Mouse (Mus musculus): ENCODE results near the gene Por.

The Por gene

DNA sequence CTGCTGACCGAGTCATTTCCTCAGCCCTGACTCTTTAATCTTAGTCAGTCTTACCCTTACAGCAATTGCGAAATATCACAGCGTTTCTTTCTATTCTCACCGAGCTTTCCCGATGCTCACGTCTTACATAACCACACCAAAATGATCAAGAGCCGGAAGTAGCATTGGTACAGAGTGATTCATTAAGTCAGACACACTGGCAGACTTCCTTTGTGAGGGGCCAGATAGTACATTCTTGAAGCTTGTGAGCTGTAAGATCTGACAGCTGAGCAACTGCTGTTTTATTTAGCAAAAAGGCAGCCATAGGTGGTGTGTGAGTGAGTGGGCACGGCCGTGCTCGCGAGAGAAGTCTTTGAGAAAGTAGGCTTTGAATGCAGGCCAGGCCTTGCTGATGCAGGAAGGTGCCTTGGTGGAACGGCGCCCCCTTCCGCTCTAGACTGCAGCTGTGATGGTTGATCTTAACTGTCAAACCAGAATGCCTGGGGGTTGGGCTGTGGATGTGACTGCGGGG is 32.9 kb downstream of the Por start:
- peak; percentile 77 for DNase-seq (ENCODE audit: low read depth)

DNA sequence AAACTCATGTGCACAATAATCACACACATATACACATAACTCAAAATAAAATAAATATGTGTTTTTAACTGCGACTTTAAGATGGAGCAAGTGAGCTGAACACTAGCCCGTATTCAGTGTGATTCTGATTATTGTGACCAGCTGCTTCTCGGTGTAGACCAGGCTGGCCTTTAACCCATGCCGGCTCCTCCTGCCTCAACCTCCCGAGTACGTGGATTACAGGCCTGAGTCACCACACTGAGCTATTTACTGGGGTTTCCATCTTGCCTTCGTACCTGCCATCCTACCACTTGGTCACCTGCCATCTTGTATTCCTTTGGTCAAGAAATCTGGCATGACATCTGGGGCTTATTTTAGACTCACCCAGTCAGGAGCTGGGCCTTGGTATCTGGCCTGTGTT is 33.6 kb downstream of the Por start:
- no peak for DNase-seq (ENCODE audit: low read depth)

DNA sequence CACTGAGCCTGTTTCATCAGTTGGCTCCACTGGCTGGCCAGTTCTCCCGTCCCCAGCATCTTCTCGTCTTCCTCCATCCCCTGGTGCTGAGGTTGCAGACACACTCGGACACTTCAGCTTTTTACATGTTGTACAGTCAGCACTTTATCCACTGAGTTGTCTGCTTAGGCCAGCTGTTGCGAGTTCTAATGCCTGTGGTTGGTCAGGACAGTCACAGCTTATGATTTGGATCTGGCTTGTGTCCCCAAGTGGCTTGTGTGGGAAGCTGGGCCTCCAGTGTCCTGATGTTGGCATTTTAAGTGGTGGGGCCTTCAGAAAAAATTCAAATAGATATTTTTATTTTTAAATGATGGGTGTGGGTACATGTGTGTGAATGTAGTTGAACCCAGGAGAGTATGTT is 35.5 kb downstream of the Por start:
- DNase-seq (ENCODE audit: low read depth), result no peak

DNA sequence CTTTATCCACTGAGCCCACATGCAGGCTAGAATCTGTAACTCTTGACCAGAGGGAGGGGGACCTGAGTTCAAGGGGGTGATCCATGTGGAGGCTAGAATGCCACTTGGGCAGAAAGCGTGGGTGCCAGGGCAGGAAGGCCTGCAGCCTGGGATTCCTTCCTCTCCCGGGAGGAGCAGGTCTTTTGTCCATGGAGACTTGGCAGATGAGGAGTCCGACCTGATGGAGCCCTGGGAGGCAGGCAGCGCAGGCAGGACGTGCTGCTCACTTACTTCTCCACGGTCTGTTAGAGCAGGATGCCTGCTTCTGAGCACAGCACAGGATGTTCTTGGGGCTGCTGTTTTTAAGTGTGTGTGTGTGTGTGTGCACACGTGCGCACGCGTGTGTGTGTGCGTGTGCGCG is 37.2 kb downstream of the Por start:
- DNase-seq (ENCODE audit: low read depth), result no peak

DNA sequence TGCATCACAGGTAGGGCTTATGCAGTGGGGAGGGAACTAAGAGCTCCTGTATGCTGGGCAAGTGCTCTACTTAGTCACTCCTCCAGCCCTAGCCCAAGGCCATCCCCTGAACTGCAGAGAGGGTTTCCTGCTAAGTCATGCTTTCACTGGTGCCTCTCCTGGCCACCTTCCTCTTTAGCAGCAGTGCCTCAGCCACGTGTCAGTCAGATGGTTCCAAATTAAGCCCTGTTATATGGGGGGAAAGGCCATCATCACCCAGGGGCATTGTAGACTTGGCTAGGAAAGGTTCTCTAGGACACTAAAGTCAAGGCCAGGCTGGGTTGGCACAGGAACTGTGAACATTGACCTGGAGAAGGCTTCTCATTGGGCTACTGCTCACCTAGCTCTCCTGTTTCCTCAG is 38.0 kb downstream of the Por start:
- no peak for DNase-seq (ENCODE audit: low read depth)

DNA sequence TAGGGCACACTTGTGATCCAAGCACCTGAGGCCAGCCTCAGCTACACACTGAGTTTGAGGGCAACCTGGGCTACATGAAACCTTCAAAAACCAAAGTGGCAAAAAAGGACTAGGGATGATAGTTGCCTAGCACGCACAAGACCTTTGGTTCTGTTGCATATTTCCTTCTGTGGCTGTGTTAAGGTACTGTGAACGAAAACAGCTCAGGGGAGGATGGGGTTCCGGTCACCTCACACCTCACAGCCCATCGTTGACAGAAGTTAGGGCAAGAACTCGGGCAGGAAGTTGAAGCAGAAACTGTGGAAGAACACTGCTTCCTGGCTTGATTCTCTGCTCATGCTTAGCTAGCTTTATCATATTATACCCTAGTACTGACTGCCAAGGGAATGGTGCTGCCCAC is 39.9 kb downstream of the Por start:
- no peak for DNase-seq (ENCODE audit: low read depth)

DNA sequence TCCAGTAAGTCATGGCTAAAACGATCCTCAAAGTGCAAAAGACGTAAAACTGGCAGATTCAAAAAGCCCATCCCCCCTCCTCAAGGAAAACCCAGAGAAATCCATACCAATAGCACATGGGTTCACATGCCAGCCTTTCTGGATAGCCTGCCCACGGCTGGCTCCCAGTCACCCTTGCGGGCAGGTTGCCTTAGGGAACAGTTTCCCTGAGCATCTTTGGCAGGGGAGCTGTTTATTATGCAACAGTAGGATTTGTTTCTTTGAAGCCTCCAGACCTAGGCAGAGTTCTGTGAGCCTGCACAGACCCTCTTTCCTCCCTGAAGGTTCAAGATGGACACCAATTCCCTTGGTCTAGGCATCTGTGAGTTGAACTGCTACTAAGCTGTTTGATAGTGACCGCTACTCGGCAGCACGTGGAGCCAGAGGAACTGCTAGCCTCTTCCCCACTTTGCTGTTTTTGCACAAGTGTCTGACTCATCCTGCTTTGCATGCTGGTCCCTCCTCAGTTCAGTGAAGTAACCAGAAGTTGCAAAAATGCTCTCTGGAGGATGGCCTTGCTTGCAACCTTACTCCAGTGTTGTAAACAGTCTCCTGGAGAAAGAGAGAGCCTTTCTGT is 40.9 kb downstream of the Por start:
- DNase-seq (ENCODE audit: low read depth), result no peak

DNA sequence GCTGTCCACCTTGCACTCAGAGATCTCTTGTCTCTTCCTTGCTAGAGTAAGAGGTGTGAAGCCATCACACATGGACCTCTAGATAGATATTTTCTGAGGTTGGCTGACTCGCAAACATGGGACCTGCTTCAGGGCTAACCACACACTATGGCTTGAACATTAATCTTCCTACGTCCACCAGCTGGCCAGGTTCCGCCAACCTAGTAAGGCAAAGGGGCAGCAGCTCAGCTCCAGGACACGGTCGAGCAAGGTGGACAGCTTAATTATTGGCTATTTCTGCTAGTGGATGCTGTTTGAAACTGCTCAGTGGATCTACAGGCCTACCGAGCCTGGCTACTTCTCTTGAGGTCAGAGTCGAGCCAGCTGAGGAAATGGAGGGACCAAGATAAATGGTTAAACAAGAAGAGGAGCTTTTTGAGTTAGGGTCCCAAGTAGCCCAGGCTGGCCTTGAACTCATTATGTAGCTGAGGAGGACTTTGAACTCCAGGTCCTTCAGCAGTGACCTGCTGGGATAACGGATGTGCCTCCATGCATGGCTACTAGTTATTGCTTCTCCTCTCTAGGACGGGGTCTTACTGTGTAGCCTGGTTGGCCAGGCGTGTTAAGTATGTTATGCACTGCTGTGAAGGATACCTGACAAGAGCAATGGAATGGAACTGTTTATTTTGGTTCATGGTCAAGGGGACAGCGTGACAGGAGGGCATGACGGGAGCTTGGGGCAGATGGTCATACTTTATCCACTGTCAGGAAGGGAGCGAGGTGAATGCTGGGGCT is 41.9 kb downstream of the Por start:
- DNase-seq (ENCODE audit: low read depth), result no peak

DNA sequence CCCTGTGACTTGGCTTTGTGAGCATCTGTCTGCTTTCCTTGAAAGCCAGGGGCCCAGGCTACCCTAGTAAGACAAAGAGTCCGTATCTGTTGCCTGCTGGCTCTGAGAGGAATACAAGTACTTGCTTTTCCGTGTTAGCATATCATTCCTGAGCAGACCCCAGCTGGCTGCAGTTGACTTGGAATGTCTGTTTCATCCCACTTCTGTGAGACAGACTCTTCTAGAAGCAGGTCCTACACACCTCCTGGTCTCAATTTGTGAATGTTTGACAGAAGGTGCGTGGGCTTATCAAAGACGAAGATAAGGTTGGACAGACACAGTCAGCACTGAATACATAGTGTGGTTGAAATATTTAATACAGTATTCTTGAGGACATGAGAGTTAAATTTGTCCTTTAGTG is 43.0 kb downstream of the Por start:
- no peak for DNase-seq (ENCODE audit: low read depth)

DNA sequence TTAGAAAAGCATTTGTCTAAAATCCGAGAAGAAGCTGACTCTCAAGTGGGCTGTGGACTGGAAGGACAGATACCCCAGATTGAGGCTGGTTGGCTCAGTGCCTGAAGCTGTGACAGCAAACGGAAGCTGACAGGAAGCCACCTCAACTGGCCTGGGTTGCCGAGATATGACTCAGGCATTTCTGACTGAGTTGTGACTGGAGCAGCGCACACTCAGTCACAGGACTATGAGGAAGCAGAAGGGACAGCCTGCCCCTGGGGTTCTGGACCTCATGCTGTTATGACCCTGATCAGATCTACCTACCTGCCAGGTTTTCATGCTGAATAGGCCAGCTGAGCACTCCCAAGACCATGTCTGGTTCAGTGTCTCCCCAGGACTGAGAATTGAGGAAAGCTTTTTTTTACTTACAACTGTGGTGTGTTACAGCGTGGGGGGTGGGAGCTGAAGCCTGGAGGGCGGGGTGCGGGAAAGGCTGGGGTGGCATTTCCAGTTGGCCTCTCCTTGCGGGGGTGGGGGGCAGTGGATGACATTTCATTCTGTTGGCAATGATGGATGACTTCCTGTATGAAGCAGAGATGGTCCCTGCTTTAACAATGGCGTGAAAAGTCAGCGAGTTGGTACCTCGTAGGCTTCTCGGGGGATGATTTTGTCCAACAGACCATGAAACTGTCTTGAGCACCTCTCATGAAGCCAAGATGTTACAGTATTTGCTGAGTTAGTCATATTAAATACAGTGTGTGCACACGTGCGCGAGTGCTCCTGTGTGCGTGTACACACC is 43.8 kb downstream of the Por start:
- DNase-seq (ENCODE audit: low read depth), result peak; percentile 93

DNA sequence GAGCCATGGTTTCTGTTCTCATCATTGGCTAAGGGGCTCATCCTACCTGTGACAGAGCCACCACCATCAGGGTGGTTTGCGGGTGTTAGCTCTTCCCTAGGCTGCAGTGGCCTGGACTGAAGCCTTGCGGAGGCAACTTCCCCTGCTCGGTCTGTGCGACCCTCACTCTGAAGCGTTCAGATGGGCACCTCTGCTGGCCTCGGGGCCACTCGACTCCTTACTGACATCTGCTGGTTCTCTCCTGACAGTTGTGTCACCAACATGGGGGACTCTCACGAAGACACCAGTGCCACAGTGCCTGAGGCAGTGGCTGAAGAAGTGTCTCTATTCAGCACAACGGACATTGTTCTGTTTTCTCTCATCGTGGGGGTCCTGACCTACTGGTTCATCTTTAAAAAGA is 45.8 kb downstream of the Por start:
- DNase-seq (ENCODE audit: low read depth), result no peak

DNA sequence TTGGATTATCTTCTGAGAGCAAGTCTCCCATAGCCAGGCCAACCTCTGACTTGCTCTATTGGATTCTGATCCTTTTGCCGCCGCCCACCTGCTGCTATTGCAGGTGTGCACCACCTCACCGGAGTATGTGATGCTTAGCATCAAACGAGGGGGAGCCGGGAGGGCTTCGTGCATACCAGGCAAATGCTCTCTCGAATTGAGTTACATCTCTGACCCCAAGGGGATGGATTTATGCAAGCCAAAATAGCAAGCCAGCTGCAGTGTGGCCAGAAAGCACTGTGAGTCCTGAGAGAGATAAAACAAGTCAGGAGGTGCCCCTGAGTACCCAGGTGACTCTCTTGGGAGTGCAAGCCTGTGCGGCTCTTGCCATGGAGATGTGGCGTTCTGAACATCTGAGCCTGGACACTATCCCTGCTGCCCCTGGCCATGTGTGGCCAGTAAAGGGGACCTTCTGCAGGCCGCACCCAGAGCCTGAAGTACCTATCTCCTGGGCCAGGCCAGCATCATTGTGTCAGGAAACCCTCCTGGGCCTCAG is 49.8 kb downstream of the Por start:
- DNase-seq (ENCODE audit: low read depth), result no peak

DNA sequence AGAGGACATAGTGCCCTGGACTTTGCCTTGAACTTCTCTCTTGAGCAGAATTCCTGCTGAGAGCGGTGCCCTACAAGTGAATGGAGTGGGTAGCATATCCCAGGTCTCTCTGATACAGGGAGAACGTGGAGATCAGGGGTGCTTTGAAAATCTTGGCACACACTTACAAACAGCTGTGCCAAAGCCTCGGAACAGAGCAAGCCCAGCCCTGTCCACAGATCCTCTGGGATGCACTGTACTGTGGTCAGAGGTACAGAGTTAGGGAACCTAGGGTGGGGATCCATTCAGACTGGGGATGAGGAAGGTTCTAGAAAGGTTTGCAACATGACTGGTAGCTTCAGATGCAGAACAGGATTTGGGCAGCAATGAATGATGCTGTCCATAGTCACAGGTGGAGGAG is 50.3 kb downstream of the Por start:
- DNase-seq (ENCODE audit: low read depth), result no peak

DNA sequence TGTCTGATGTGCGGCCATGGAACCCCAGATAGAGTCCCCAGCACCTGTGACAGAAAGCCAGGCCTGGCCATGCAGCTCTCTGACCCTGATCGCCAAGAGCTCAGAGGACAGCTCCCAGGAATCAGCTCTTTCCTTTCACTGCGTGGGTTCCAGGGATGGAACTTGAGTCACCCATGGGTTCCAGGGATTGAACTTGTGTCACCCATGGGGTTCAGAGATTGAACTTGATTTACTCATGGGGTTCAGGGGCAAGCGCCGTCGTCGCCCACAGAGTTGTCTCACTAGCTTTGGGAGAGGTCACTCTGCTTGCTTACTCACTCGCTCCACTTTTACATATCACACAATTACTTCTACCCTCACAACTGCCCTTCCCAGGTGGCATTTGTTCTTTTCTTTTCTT is 51.2 kb downstream of the Por start:
- no peak for DNase-seq (ENCODE audit: low read depth)

DNA sequence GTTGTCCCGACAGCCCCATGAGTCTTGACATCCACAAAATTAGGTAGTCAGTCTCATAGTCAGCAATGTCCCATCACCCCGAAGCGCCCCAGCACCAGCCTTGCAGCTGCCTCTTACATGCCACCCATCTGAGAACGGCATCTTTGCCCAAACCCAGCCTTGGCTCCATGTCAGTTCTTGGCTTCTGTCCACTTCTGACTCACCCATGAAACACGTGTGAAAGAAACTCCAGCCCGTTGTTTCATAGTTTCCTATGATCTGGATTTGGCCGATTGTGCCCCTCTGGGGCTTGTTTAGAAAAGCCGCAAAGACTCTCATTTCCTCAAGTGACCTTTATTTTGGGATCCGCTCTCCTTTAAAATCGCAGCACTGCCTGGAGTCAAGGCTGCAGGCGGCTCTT is 52.3 kb downstream of the Por start:
- no peak for DNase-seq (ENCODE audit: low read depth)

DNA sequence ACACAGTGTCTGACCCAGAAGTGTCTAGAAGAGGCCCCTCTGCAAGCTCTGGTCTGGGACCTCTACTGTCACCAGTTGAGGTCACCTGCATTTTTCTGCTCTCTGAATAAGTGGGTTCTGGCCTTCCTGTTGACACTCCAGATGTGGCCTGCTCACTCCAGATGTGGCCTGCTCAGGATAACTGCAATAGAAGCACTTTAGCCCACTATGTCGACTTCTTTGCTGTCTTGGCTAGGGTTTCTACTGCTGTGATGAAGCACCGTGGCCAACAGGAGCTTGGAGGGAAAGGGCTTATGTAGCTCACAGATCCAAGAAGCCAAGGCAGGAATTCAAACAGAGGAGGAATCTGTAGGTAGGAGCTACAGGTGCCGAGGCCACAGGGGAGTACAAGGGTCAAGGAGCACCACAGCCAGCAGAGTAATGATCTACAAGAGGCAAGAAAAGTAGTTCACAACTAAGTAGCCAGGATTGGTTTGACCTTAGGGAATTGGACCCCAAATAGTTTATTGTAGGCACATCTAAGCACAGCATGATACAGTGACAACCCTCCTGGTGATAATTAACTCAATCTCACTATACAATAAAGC is 53.4 kb downstream of the Por start:
- no peak for DNase-seq (ENCODE audit: low read depth)

DNA sequence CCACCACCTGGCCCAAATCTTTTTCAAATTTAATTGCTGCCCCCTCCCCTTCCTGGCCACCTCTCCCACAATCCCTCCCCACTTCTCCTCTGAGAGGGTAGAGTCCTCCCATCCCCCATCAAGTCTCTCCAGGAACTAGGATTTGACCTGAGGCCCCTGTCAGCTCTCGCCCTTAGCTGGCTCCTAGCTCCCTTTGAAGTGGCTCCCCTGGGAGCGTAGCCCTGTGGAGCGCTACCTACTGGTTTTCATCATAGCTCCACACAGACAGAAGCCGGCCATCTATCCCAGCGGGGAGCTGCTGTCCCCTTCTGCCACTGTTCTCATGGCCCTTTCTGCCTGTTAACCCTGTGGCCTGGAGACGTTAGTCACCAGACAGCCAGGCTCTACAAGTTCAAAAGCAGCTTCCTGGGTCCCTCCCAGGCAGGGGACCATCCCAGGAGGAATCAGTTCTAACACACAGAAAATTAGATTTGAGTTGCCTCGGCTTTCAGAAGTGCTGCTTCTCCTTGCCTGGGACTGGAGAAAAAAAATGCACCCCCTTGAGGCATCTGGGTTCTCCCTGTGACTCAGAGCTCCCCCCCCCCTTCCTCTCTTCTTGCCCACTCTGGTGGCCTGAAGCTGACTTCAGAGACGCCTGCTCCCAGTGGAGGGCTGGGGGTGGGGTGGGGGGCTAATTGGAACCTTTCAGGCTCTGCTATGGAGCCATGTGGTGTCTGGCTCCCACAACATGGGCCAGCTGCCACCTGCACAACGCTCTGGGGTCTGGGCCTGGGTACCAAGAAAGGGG is 54.9 kb downstream of the Por start:
- DNase-seq (ENCODE audit: low read depth), result no peak

DNA sequence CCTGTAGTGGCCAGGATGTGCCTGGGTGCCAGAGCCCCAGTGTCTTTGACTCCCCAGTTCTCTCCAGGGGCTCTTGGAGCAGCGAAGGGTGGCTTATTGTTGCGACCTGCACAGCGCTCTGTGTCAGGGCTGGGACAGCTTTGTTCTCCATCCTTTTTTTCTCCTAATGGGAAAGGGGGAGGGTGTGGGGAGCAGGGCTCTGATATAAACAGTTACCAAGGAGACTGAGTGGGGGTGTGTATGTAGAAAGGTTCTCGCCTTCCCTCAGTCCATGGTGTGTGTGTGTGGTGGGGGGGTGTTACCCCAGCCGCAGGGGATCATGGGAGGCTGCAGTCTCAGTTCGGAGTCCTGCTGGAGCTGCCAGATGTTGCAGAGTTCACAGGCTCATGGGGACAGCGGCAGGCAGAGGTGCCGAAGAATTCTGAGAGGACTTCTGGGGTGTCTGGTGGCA is 55.6 kb downstream of the Por start:
- DNase-seq (ENCODE audit: low read depth), result no peak

DNA sequence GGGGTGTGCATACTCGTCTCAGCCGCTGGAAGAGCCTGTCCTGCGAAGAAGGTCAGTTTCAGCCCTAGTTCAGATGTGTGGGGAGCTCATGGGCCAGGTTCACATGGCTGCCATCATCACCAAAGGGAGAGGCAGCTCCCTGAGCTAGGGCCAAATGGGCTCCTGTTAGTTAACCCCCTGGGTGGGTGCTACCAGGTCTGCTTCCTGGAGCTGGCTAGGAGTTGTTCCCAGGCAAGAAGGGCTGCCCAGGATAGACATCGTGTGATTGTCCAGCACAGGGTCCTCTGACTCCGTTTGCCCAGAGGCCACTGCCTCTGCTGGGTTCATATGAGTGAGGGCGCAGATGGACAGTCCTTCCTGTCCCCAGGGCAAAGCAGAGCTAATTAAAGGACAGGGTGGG is 56.2 kb downstream of the Por start:
- no peak for DNase-seq (ENCODE audit: low read depth)

DNA sequence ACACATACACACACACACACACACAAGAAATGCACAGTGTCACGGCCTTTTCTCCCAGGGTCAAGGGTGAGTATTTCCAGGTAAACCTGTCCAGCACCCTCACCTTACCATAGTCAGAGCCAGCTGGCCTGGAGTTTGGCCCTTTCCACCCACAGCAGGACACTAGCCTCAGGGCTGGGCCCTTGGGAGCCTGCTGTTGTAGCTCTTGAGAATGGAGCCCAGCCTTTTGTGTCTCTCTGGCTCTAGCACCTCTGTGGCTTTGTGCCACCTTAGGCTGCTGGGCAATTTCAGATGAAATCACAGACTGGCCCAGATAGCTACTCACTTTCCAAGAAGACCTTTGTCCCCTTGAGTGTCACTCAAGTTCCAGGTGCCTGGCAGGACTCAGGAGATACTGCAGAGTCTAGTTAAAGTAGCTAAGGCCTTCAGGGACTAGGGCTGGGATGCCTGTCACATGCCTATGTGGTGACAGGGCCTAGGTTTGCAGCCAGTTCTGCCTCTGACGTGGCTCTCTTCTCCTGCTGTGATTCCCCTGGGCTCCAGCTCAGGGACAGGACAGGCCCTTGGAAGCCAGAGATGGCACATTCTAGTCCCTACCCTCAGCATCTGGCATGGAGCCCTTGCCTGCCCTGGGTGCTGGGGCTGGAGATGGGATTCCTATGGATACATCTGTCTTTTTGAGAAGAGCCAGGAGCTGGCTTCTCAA is 57.0 kb downstream of the Por start:
- DNase-seq (ENCODE audit: low read depth), result no peak

DNA sequence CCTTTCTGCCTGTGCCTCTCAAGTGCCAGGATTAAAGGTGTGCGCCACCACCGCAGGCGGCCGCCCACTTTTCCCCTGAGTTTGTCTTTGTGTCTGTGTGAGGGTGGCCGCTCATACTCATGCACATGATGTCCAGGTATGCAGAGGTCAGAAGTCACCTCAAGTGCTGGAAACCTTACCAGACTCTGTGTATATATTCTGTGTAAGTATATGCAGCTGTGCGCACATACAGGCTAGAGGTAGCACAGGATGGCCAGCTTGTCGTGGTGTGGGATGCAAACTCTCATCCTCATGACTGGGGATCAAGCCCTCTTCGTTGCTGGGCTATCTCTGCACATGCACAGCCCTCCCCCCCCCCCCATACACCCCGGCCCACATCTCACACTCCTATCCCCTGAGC is 58.0 kb downstream of the Por start:
- no peak for DNase-seq (ENCODE audit: low read depth)

Measured in c-Kit-positive CD71-negative TER-119-negative erythroid progenitor cells, embryonic 14.5 days (primary cell).